Mouse (Mus musculus) thymus, postnatal 4 days (tissue): ENCODE results near the gene Clcnka.

Source experiments
- DNase-seq: peaks from one replicate; pipeline ENCODE4 v3.0.0; 2021

Gene Clcnka

GRCm38 (mm10) chr4:141398545-141398944 lies at the start of gene Clcnka:
TSS of gene Clcnka (minus strand) at chr4:141398724.
- DNase-seq = no peak

DNA sequence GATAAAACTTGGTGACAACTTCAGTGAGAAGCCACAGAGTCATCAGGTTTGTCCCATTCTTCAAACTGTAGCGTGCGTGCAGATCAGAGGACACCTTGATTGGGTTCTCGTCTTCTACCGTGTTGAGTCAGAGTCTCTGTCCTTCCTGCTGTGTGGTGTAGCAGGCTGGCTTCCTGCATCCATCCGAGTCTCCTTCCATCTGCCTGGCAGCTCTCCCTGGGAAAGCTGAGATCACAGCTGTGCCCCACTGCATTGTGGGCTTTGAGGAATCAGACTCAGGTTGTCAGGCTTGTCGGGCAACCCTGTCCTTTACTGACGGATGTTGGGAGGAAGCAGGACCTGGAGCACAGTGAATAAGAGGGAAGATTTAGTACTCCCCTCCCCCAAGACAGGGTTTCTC lies 47.7 kb upstream of the Clcnka start:
- DNase-seq = no peak

GRCm38 (mm10) chr4:141445328-141445720 lies 46.8 kb upstream of the Clcnka start:
- no peak for DNase-seq

DNA sequence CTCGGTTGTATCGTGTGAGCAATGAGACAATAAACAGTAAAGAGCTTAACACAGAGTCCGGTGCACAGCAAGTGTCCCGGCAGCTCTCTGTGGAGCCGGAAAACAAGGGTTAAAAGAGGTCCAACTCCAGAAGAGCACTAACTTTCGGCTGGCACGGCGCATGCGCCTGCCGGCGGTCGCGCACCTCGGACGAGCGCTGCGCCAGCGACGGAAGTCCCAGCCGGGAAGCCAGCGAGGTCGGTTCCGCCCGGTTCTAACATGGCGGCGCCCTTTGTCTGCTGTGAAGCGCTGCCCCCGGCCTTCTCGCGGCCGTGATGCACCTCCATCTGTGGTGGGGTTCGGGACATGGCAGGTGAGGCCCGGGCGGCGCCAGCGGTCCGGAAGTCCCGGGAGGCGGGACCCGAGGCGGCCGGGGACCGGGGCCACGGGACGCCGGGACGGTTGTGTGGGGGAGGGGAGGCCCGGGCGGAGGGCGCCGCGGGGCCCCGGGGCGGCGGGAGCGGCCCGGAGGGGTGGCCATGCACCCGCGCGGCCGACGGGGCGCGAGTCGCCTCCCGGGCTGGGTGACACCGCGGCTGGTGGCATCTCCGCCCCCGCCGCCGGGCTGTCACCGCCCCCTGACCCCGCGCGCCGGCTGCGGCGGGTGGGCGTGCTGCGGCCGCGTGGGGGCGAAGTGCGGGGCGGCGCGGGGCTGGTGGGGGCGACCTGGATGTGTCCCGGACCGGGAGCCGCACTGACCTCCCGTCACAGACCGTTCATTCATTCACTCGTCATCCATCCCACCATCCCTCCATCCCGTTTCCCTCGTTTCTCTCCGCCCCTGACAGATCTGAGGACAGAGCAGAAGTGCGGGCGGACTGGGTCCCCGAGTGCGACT lies 46.2 kb upstream of the Clcnka start, which contains the start of gene Zbtb17:
TSS of gene Zbtb17 (plus strand) at position 204 of the 877 bp plus-strand sequence.
- peak; percentile 96 for DNase-seq

DNA sequence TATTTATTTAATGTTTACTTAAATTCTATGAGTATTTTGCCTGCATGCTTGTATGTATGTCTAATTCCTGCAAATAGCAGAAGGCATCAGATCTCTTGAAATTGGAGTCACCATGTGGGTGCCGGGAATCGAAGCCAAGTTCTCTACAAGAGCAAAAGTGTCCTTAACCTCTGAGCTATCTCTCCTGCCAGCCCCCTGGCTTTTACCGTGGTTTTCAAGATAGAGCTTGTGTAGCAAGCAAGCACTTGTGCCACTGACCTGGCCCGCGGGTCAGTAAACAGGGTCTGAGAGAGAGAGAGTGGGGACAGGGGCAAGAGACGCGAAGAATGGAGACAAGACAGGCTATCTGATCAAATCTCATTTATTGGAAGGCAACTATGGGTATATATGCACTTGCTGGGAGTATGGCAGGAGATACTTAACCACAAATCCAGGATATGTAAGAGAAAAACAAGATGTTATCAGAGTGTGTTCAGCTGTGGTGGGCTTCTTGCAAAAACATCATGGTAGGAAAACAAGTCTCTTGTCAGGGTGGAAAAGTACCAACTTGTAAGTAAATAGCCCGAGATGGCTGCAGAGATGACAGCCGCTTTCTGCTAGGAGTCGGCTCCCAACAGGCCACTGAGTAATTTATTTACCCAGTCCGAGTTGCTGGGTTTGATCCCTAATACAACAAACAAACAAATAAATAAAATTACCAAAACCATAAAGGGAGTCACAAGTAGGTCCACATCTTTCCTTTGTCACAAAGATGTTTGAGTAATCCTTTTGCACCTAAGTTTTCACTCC lies 45.3 kb upstream of the Clcnka start:
- no peak for DNase-seq

DNA sequence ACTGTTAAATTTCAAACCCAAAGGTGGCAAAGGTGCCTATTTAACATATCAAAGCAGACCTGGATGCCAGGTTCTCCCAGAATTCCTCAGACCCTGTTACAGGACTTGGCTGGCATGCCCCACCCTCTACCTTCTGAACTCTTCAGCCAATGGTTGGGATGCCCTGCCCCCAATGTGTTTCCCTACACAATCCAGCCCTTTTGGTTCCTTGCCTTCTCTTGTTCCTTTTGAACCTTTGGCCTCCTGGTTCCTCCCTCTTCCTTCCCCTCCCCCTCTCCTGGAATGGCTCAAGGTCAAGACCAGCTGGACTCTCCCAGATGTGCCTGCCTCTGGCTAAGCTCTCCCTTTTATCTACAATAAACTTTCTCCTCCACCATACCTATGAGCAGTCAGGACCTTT lies 42.4 kb upstream of the Clcnka start:
- no peak for DNase-seq

DNA sequence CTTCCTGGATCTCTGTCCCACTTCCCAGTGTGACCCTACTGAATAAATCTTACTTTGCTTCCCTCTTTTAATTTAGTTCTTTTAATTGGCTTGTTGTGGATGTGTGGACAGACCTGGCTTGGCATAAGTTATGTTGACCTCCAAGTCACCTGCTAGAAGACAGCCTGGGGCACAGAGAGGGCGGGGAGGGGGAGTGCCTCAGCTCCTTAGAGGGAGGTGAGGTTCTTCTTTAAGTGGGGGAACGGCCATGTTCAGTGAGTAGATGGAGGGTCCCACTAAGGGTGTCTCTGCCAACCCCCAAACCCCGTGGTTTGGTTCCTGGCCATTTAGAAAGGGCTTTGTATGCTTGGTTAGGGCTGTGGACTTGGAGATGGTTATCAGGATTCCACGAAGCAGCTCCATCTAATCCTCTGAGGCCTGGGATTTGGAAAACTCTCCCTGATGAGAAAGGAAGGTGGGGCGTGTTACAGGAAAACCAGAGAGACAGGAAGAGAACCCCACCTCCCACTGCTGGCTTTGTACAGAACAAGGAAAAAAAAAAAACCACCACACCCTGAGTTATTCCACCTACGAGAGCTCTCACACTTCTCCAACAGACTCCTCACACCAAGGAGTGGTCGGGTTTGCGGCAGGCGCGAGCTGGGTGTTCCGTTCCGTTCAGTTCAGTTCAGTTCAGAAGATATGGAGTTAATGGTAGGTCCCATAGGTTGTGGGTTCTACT lies 40.7 kb upstream of the Clcnka start:
- no peak for DNase-seq

- DNase-seq = no peak
These were observed 37.5 kb upstream of the Clcnka start, which contains the start of gene Srarp for GRCm38 (mm10) chr4:141435974-141436373. TSS of gene Srarp (minus strand) at chr4:141436105.

DNA sequence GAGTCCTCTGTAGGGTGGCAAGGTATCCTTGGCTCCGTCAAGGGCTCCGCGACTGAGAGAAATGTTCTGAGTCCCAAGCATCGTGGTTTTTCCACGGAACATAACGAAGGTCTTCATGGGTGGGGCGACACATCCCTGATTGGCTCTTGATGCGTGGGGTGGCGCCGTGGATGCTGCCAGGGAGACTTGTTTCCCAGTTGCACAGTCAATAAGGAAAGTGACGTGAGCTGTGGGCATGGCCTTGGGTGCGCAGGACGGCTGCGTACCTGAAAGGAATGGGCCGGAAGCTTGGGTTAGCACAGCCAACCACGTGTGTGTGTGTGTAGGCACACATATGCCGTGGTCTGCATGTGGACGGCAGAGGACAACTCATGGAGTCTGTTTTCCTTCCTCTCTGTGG lies 34.7 kb upstream of the Clcnka start:
- no peak for DNase-seq

GRCm38 (mm10) chr4:141432666-141433065 lies 34.1 kb upstream of the Clcnka start:
- no peak for DNase-seq

DNA sequence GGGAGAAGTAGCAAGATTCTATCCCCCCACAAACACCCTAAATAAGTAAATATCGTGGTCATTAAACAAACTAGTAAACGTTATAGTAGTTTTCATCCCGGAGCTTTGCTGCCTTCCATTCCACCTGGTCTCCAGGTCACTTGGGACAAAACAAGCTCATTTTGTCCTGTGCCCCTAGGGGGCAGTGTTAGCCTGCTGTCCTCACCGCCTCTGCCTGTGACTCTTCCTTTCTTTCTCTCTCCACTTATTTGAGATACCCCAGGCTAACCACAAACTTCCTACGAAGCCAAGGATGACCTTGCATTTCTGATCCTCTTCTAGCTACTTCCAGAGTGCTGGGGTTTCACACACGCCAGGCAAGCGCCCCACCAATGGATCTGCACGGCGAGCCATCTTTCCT lies 32.5 kb upstream of the Clcnka start:
- DNase-seq = peak; percentile 84

GRCm38 (mm10) chr4:141429847-141430246 lies 31.3 kb upstream of the Clcnka start:
- DNase-seq = no peak

GRCm38 (mm10) chr4:141429381-141429780 lies 30.9 kb upstream of the Clcnka start:
- no peak for DNase-seq

DNA sequence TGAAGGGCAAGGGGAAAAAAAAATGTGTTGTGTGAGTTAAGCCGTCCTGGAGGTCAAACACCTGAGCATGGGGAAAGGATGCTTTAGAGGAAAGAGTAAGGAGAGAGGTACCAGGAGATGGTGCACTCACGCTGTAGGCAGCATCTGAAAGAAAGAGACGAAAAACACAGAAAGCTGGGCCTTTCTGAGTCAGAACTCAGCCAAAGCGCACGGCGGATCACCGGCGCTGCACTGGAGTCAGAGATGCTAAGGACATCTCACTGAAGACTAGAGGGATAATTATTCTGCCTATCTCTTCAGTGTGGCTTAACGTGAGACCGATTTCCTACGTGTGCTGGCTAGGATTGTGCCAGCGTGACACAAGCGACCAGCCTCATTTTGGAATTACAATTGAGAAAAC lies 29.4 kb upstream of the Clcnka start:
- DNase-seq = no peak

DNA sequence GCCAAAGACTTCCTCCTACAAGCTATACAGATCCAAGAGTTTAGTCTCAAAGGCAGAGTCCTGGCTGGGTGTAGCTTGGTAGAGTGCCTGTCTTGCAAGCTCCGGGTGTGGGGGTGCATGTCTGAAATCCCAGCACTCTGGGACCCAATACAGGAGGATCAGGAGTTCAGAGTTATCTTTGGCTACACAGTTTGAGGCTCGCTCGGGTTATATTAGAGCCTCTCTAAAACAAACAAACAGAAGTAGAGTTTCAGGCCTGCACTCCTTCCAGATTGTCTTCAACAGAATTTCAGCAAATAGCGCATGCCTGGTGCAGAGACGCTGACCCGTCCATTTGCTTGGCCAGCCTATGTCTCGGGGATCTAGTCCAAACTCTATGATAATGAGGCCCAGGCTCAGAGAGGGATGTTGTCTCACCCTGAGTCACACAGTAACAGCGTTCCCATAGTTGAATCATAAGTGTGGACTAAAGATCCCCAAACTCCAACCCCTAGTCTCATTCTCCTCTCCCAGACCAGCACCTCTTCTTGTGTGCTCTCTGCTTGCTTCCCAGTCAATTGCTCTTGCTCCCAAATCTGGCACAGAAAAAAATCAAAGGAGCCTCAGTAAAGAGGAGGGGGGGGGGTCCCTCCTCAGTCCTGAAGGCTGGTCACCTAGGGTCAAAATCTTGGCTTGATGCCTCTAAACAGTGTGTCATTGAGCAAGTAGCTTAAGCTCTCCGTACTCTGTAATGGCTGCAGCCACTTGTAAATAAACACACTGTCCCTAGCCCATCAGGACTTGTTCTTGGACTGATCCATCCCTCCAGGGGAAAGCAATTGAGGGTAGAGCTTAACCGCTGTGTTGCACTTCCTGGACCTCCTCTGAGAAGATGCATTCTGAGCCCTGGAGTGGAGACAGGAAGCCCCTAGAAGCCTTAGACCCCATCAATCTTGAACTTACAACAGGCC lies 28.5 kb upstream of the Clcnka start:
- no peak for DNase-seq

DNA sequence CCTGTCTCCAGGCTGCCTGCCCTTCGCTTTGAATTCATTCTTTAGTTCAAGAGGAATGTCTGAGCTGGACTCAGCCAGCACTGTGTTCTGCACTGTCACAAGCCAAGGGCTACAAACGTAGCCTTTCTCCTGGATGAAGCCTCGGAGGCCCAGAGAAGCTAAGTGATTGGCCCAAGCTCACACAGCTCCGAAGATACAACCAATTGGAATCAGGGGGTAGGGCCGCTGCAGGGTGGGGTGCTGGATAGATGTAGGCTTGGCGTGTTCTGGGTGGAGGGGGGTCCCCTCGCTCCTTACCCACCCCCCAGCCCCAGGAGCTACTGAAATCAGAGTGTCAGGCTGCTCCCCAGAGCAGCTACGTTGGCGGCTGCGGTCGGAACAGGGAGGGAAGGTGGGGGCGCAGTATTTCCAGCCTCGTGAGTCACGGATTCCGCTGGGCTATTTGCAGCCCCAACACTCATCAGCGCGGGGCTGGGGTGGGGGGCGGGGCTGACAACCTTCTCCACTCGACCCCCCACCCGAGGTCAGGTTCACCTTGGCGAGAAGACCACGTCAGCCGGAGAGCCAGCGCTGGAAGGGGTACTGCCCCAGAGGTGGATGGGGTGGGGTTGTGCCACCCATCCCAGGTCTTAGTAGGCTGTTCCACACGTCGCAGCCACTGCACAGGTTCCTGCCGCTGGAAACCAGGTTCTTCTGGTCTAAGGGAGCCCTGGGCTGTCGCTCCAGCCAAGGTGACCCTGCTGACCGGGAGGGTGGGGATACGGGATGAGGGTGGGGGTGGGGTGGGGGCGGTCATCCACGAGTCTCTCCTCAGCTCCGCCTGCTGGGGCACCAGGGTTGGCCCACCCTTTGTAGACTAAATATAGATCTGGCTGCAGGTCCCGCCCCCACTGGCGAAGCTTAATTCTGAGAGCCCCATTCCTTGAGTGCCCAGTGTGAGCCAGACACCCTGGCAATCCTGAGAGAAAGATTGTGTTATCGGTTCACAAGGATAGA lies 27.3 kb upstream of the Clcnka start:
- peak; percentile 49 for DNase-seq

GRCm38 (mm10) chr4:141423691-141424431 lies 25.3 kb upstream of the Clcnka start:
- DNase-seq = no peak

DNA sequence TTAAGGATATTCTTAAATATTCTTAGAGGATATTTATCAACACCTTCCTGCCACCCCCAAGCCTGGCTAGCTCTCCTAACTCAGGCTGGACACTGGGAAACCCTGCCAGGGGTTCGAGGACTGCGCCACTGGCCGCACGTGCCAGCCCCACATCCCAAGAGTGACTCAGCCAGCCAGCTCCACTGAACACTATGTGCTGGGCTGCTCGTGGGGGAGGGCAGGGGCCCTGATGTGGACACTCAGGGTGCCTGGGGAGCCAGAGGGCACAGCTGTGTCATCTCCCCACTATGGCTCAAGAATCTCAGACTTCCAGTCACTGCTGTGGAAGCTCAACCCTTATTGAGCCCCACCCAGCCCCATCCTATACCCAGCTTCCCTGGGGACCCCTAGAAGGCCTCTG lies 24.8 kb upstream of the Clcnka start:
- no peak for DNase-seq

- DNase-seq = no peak
These were observed 24.3 kb upstream of the Clcnka start for GRCm38 (mm10) chr4:141422841-141423240.

DNA sequence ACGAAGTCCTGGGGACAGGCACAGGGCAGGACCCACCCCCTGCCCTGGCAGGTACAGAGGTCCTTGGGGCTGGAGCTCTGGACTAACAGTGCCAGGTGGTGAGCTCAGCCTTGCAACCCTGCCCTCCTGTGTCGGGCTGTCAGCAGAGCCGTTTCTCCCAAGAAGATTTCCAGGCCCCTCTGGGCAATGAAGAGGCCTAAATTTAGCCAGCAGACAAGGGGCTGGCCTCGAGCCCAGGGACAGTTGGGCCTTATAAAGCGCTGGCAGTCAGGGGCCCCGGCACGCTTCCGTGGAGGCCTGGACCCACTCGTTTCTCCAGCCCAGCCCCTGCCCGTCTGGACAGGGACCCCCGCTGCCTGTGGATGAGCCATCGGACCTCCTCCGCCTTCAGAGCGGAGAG lies 22.9 kb upstream of the Clcnka start:
- DNase-seq = no peak
